Mouse (Mus musculus) 3T3-L1 (cell line): ENCODE results near the gene Card6.

Source experiments
- DNase-seq: peaks from one replicate; pipeline ENCODE4 v3.0.0-alpha.2; 2015; ENCODE audit warnings: low read depth, low spot score

Card6 gene

DNA sequence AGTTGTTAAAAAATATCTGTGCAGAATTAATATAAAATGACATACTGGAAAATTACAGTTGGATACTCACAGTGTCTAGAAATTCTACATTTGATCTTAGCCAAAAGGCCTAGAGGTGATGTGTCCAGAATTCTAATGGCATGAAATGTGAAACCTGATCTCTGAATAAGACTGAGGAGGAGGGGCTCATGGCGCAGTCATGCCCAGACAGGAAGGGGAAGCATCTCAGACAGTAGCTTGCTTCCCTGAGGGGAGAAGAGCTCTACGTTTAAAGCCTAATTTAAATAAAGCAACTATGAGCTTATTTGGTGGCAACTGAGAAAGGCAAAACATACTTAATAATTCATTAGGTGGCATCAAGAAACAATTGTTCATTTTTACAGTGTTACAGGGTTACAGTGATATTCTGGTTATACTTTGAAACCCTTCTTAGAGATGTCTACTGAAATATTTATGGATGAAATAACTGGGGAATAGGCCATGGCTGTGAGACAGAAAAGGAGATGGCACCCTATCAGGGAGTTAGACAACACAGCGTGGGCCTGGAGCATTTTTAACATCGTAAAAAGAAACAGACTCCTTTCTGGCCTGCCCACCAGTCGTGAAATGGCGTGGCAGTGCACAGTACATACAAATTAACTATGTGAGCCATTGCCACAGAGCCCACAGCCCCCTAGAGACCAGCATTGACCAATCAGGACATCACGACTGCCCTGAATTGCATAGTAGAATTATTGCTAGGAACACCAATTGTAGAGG is 19.3 kb downstream of the Card6 start:
- DNase-seq, result peak; percentile 57

DNA sequence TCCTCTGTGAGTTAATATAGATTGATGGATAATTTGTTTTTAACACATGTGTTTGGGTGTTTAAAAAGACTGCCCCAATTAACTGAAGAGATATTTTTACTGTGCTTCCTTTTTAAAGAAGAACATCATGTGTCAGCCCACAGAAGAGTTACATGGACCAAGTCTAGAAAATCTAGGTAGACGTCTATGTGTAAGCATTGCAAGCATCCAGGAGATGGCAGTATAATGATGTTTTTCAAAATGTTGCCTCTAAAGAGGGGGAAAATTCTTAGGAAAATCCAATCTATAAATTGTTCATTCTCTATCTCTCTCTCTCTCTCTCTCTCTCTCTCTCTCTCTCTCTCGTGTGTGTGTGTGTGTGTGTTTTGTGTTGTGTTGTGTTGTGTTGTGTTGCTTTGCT is 22.2 kb downstream of the Card6 start:
- DNase-seq, result peak; percentile 68

DNA sequence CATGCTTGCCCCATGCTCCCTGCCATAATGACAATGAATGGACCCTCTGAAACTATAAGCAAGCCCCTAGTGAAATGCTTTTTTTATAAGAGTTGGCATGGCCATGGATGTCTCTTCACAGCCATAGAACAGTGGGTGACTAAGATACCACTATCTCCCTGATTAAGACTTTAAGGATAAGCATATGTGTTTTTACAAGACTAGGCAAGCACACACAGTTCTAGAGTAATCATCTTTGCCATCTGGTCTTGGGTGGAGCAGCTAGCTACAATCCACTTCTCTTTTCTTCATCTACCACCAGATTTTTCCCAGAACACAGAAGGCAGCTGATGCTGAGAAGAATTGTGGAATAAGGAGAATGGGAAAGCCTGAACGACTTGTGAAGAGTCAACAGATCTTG is 27.1 kb downstream of the Card6 start:
- no peak for DNase-seq

DNA sequence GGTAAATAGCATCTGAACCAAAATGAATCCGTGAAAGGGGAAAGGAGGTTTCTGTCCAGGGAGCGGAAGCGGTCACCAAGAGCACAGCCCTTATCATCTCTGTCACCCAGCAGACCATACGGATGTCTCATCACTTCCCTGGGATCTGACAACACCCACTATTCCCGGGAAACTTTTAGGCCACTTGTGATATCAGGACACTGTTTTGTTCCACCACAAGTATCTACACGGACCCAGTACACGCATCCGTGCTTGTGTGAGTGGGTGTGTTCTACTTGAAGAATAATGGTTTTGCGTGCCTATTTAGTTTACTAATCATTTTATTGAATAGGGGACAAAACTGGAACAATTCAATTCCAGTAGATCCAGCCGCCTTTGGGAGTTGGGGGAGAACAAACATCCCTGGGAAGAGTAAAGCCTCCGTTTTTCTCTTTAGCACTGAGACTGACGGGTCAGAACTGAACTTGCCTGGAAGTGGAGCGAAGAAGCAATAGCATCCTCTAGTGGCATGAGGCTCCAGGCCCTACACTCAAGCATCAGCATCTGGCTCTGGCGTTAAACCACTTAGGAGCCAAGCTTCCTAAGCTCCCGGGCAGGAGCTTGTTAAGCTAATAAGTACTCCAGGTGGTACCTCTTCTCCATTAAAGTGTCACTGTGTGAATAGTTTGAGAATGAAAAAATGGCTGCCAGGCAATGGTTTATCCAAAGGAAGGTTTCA is 39.4 kb downstream of the Card6 start:
- DNase-seq, result no peak

DNA sequence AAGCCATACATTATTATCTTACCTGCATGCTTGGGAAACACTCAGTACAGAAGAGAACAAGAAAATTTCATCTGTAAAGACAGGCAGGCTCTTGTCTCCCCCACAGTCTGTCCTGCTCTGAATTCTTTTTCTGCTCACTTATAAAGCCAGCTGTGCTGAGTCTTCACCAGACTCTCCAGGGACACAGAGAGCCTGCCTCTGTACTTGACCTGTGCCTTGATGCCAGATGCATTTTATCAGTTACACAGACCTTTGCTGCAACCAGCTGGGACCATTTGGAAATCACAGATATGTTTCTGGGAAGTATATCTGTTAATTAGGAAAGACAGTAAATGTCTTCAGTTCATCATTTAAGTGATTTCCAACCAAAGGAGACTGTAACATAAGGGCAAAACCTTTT is 44.7 kb downstream of the Card6 start, which contains the start of gene C7:
Gene C7 (minus strand): TSS at position 106 of the 400 bp plus-strand sequence.
- DNase-seq, result no peak
